Mouse (Mus musculus): ENCODE results near the gene Btbd18.

Gene Btbd18

GRCm38 (mm10) chr2:84636231-84636741 lies 22.6 kb upstream of the Btbd18 start:
- no peak for TF ChIP-seq GATA4 (IDR thresholded peaks at IDR 0.05; ENCODE audit: insufficient replicate concordance, low read length)

- TF ChIP-seq GATA4 (IDR thresholded peaks at IDR 0.05; ENCODE audit: insufficient replicate concordance, low read length): no peak
Observed at GRCm38 (mm10) chr2:84637452-84638165, 21.3 kb upstream of the Btbd18 start.

- no peak for TF ChIP-seq GATA4 (IDR thresholded peaks at IDR 0.05; ENCODE audit: insufficient replicate concordance, low read length)
Observed at GRCm38 (mm10) chr2:84638428-84639220, 20.3 kb upstream of the Btbd18 start.

GRCm38 (mm10) chr2:84640833-84641232 lies 18.0 kb upstream of the Btbd18 start:
- no peak for TF ChIP-seq GATA4 (IDR thresholded peaks at IDR 0.05; ENCODE audit: insufficient replicate concordance, low read length)

GRCm38 (mm10) chr2:84646138-84646537 lies 12.7 kb upstream of the Btbd18 start:
- TF ChIP-seq GATA4 (IDR thresholded peaks at IDR 0.05; ENCODE audit: insufficient replicate concordance, low read length): no peak

- TF ChIP-seq GATA4 (IDR thresholded peaks at IDR 0.05; ENCODE audit: insufficient replicate concordance, low read length): no peak
Observed at GRCm38 (mm10) chr2:84647051-84647568, 11.8 kb upstream of the Btbd18 start.

GRCm38 (mm10) chr2:84648369-84648768 lies 10.5 kb upstream of the Btbd18 start:
- TF ChIP-seq GATA4 (IDR thresholded peaks at IDR 0.05; ENCODE audit: insufficient replicate concordance, low read length): no peak

- no peak for TF ChIP-seq GATA4 (IDR thresholded peaks at IDR 0.05; ENCODE audit: insufficient replicate concordance, low read length)
Observed at GRCm38 (mm10) chr2:84649674-84650073, 9.2 kb upstream of the Btbd18 start.

GRCm38 (mm10) chr2:84650464-84651195 lies 8.2 kb upstream of the Btbd18 start, which contains the start of gene Ctnnd1:
Gene Ctnnd1, minus strand, starts transcription at chr2:84650765.
- no peak for TF ChIP-seq GATA4 (IDR thresholded peaks at IDR 0.05; ENCODE audit: insufficient replicate concordance, low read length)

- no peak for TF ChIP-seq GATA4 (IDR thresholded peaks at IDR 0.05; ENCODE audit: insufficient replicate concordance, low read length)
Observed at GRCm38 (mm10) chr2:84653354-84653753, 5.5 kb upstream of the Btbd18 start.

- no peak for TF ChIP-seq GATA4 (IDR thresholded peaks at IDR 0.05; ENCODE audit: insufficient replicate concordance, low read length)
Observed at GRCm38 (mm10) chr2:84655864-84656263, 3.0 kb upstream of the Btbd18 start.

- no peak; the same call in 1 of the 2 replicates for TF ChIP-seq GATA4 (IDR thresholded peaks at IDR 0.05; ENCODE audit: insufficient replicate concordance, low read length)
Observed at GRCm38 (mm10) chr2:84660253-84660652, 1.4 kb downstream of the Btbd18 start.

- TF ChIP-seq GATA4 (IDR thresholded peaks at IDR 0.05; ENCODE audit: insufficient replicate concordance, low read length): no peak
Observed at GRCm38 (mm10) chr2:84662866-84663265, 4.0 kb downstream of the Btbd18 start.

- no peak for TF ChIP-seq GATA4 (IDR thresholded peaks at IDR 0.05; ENCODE audit: insufficient replicate concordance, low read length)
Observed at GRCm38 (mm10) chr2:84666081-84666480, 7.2 kb downstream of the Btbd18 start.

Data from liver, adult (tissue).